Mouse (Mus musculus) embryonic facial prominence, embryonic 14.5 days (tissue): ENCODE measurements around the gene Tspoap1. TPM values are rescaled to one million over a fixed set of nuclear protein-coding genes. Genes with fewer than 3 reads are reported as not detected.

Experiments used
- ATAC-seq: fragments of 200-750 bp; cut with Nextera tagmentation; 2 replicates; pipeline ENCODE4 v1.8.0; 2017; ENCODE audit warnings: low read depth, moderate number of reproducible peaks, moderate TSS enrichment
- DNase-seq: peaks from one replicate; pipeline ENCODE4 v3.0.0-alpha.2; 2015; ENCODE audit warnings: low spot score
- H3K27ac ChIP-seq: fragments of 300-500 bp; sonication (generic); replicated peaks from 2 replicates; pipeline ENCODE4 v1.5.1; 2014; ENCODE audit warnings: low read depth, mild to moderate bottlenecking, low read length, moderate library complexity
- H3K27me3 ChIP-seq: fragments of 300-500 bp; sonication (generic); replicated peaks from 2 replicates; pipeline ENCODE4 v1.6.1; 2014; ENCODE audit warnings: low read length; ENCODE audit not compliant: control insufficient read depth, insufficient read depth
- H3K36me3 ChIP-seq: fragments of 300-500 bp; sonication (generic); 2 replicates; pipeline ENCODE4 v1.6.1; 2014; ENCODE audit warnings: low read length, mixed read lengths; ENCODE audit not compliant: control insufficient read depth, insufficient read depth
- H3K4me1 ChIP-seq: fragments of 300-500 bp; sonication (generic); 2 replicates; pipeline ENCODE4 v1.6.1; 2014; ENCODE audit warnings: antibody characterized with exemption, low read length; ENCODE audit not compliant: control insufficient read depth, insufficient read depth
- H3K4me2 ChIP-seq: fragments of 300-500 bp; sonication (generic); 2 replicates; pipeline ENCODE4 v1.6.1; 2014; ENCODE audit warnings: low read depth, mild to moderate bottlenecking, low read length, moderate library complexity, mixed read lengths
- H3K4me3 ChIP-seq: fragments of 300-500 bp; sonication (generic); 2 replicates; pipeline ENCODE4 v1.5.1; 2014; ENCODE audit warnings: low read depth, mild to moderate bottlenecking, low read length
- H3K9ac ChIP-seq: fragments of 300-500 bp; sonication (generic); 2 replicates; pipeline ENCODE4 v1.6.1; 2014; ENCODE audit warnings: low read depth, mild to moderate bottlenecking, low read length, moderate library complexity, mixed read lengths
- H3K9me3 ChIP-seq: fragments of 300-500 bp; sonication (generic); 2 replicates; pipeline ENCODE4 v1.6.1; 2016; ENCODE audit warnings: low read length; ENCODE audit not compliant: control insufficient read depth
- WGBS: fragments of 180-500 bp; shearing (Covaris S2); extraction: QIAGEN DNeasy Blood & Tissue Kit; methylation state at CpG from one replicate; pipeline ENCODE4 v1.1.7; 2014; 5-methylcytosine and 5-hydroxymethylcytosine counted together
- polyA plus RNA-seq: library from polyadenylated mRNA; unstranded; fragments of >200 nt; fragmentation: Nextera tagmentation; extraction: Ambion mirVana; gene quantifications from 2 replicates; pipeline ENCODE4 v1.2.1, GENCODE M21; 2014

Gene Tspoap1
- polyA plus RNA-seq, 1 experiment from 2014 or later = 1.9 TPM

DNA sequence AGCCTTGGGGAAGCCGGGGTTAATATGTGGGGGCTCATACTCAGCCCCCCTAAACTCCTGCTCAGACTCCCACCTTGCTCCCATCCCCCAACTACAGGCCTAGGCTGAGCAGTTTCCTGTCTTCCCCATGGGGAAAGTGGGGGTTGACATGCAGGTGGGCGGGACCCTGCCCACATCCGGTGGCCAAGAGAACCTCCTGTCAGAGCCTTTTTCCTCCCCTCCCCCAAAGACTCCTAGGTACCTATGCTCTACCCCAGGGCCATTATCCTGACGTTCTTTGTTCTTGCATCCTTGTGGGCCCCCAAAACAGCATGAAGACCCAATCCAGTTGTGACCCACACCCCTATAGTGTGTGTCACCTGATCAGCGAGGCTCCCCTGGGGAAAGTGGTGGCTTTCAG, 5.7 kb upstream of the Tspoap1 start:
- Histone ChIP-seq H3K4me1 (no peaks in the 10 kb centered on the region), H3K27ac (no peak overlapping the region), H3K9ac (no peak overlapping the region), H3K9me3 (no peaks in the 10 kb centered on the region), H3K27me3 (peaks cover 4% of the 10 kb centered on the region), H3K4me2 (no peak overlapping the region), H3K4me3 (no peak overlapping the region), H3K36me3 (no peaks in the 10 kb centered on the region)
- no peak for DNase-seq
- ATAC-seq = no peak
- WGBS = 66% methylated on average over 5 of the region's 5 CpGs

DNA sequence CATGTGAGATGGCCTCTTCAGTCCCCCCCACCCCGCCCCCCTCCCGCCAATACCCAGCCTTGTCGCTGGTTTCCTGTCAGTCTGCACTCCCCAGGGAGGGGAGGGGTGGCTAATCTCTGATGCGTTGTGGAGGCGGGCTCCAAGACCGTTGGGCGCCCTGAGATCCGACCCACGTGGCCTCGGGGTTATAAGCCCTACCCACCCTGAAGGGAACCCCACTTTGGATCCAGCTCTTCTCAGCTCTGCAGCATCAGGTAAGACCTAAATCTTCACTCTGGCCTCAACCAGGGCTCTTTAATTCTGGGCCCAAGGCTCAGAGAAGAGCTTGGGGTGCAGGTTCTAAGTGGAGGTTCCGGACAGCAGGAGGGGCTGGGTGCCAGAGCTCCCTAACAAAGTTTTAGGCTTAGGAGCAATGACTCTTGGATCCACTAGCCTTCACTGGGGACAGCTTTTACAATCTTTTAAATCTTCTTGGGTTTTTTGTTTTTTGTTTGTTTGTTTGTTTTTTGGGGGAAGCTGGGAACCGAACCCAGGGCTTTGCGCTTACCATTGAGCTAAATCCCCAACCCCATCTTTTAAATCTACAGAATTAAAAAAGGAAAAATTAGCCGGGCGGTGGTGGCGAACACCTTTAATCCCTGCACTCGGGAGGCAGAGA, 4.9 kb upstream of the Tspoap1 start:
- Histone ChIP-seq H3K27me3 (peaks cover 13% of the 10 kb centered on the region), H3K27ac (no peak overlapping the region), H3K9ac (no peak overlapping the region), H3K4me3 (no peak overlapping the region), H3K4me1 (no peaks in the 10 kb centered on the region), H3K36me3 (no peaks in the 10 kb centered on the region), H3K9me3 (no peaks in the 10 kb centered on the region), H3K4me2 (no peak overlapping the region)
- 86% methylated on average over 14 of the region's 17 CpGs for WGBS
- DNase-seq (no peak), ATAC-seq (no peak)

DNA sequence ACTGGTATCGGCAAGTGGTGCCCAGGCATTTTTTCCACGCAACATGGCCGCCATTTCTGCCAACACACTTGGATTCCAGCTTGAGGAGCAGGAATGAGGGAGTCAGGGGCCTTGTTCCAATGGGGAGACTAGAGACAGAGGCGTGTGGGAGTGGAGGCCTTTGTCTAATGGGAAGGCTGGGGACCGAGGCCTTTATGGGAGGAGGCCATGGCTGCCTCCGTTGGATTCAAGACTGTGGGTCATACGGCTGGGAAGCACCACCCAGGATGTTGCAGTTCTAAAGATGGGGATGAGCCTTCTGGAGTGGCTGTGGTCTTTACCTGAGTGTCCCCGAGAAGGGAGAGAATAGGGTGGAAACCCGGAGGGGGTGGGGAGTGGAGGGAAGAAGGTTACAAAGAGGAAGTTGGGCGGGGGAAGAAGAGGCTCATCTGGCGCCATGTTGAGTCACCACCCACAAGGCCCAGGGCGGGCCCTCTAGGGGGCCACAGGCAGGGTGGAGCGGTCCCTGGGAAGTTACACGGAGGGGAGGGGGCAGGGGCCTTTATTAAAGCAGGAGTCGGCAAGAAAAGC, 4.0 kb upstream of the Tspoap1 start:
- Histone ChIP-seq H3K27ac (no peak overlapping the region), H3K4me2 (no peak overlapping the region), H3K9ac (no peak overlapping the region), H3K9me3 (no peaks in the 10 kb centered on the region), H3K36me3 (no peaks in the 10 kb centered on the region), H3K27me3 (peaks cover 21% of the 10 kb centered on the region), H3K4me1 (no peaks in the 10 kb centered on the region), H3K4me3 (no peak overlapping the region)
- DNase-seq (no peak), ATAC-seq (no peak)
- 88% methylated on average over 15 of the region's 15 CpGs for WGBS

DNA sequence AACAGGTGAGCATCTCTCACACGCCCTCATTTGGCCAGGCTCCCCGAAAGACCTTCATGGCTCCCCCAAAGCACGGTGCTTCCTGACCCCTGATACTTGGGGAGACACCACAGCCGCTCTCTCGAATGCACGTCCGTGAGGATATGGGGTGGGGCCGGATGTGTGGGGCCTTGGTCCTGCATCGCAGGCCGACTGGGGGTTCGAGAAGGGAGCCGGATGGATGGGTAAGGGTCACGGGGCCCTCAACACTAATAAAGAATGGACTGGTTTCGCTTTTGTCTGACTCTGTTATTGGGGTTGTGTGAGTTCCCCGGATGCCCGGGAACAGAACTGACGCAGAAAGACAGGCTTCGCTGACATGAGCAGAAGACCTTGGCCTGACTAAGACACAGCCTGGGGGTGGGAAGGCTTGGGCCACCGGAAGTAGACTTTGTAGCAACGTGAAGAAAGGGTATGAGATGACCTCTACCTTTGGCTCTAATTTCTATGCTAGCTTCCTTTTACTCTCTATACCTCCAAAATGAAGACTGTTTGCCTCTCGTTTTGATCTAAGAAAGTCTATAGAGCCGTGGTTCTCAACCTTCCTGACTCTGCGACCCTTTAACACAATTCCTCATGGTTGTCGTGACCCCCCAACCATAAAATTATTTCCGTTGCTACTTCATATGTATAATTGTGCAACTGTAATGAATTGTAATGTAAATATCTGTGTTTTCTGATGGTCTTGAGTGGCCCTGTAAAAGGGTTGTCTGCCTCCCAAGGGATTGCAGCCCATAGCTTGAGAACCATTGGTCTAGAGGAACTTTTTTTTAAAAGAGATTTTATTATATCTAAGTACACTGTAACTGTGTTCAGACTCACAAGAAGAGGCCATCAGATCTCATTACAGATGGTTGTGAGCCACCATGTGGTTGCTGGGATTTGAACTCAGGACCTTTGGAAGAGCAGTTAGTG, 3.1 kb upstream of the Tspoap1 start:
- Histone ChIP-seq H3K27ac (no peak overlapping the region), H3K4me3 (no peak overlapping the region), H3K4me1 (no peaks in the 10 kb centered on the region), H3K9ac (no peak overlapping the region), H3K9me3 (no peaks in the 10 kb centered on the region), H3K27me3 (peaks cover 31% of the 10 kb centered on the region), H3K36me3 (no peaks in the 10 kb centered on the region), H3K4me2 (no peak overlapping the region)
- 87% methylated on average over 25 of the region's 25 CpGs for whole genome bisulfite sequencing
- ATAC-seq (no peak), DNase-seq (no peak)

DNA sequence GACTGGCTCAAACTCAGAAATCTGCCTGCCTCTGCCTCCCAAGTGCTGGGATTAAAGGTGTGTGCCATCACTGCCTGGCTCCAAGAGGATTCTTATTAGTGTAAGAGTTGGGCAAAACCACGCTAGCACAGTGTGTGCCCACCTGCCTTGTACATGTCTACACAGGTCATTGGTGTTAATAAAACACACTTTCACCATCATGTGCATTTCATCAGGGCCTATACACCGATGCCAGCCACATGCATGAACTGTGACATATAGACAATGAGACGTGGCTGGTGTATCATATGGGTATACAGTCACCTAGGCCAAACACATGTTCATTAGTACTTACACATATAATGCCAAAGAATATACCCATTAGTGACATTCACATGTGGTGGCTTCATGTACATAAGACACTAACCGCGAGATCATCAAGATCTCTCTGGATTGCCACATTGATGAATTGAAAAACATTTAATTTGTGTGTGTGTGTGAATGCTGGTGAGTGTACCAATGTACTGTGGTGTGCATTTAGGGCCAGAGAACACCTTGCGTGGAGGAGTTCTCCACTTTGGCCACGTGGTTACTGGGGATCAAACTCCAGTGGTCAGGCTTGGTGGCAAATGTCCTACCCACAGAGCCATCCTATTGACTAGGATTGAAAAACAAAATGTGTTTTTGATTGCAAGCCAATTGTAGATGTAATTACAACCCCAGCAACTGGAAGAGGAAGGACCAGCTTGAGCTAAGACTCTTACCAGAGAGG, 2.0 kb upstream of the Tspoap1 start:
- Histone ChIP-seq H3K27me3 (peaks cover 41% of the 10 kb centered on the region), H3K36me3 (no peaks in the 10 kb centered on the region), H3K9ac (no peak overlapping the region), H3K9me3 (no peaks in the 10 kb centered on the region), H3K4me3 (no peak overlapping the region), H3K27ac (no peak overlapping the region), H3K4me2 (no peak overlapping the region), H3K4me1 (no peaks in the 10 kb centered on the region)
- 72% methylated on average over 7 of the region's 7 CpGs for WGBS
- ATAC-seq (no peak), DNase-seq (no peak)

DNA sequence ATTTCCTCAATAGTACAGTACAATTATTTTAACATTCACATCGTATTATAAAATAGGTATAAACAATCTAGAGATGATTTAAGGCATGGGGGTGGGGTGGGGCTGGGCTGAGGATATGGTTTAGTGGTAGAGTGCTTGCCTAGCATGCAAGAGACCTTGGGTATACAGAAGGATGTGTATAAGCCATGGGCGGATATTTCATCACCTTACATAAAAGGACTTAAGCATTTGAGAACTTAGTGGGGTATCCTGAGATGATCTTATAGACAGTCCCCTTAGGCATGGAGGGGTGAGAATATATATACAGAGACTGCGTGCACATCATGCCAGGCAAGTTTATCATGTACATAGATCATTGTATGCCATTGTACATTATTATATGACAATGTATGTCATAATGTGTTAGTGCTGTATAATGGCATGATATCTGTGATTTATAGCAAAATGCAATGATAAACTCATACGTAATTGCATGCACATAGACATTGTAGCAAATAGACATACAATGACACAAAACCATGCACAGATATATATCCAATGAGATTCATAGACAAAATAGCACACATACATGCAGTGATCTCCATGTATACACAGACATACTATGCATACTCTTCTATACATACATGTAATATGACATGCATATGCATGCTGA, 1.3 kb upstream of the Tspoap1 start:
- Histone ChIP-seq H3K9me3 (no peaks in the 10 kb centered on the region), H3K4me1 (peaks cover 7% of the 10 kb centered on the region; the same call in 1 of the 2 replicates), H3K27me3 (peaks cover 49% of the 10 kb centered on the region), H3K9ac (no peak overlapping the region), H3K27ac (no peak overlapping the region), H3K4me2 (no peak overlapping the region), H3K4me3 (no peak overlapping the region), H3K36me3 (no peaks in the 10 kb centered on the region)
- WGBS = 74% methylated on average over 4 of the region's 4 CpGs
- no peak for DNase-seq
- no peak for ATAC-seq

DNA sequence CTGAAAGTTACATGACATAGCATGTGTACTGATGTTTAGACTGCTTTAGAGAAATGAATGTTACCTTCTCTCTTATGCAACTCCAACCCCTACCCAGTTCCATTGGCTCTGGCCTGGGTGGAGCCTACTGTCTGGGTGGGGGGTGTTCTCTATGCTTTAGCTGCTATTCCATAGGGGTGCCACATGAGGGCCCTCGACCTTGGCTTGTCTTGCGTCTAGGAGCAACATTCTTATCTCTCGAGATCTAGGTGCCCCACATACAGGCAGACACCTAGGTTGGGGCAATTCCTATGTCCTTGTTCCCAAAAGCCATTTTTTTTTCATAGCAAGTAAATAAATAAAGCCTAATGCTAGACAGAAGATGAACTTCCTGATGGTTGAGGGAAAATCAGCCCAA, 734 bp upstream of the Tspoap1 start:
- DNase-seq = no peak
- no peaks in the 10 kb centered on the region for H3K36me3 ChIP-seq
- H3K4me1 ChIP-seq = peaks cover 7% of the 10 kb centered on the region
- peaks cover 54% of the 10 kb centered on the region for H3K27me3 ChIP-seq
- no peak overlapping the region for H3K4me3 ChIP-seq
- no peak overlapping the region for H3K4me2 ChIP-seq
- no peak for ATAC-seq
- no peak overlapping the region for H3K9ac ChIP-seq
- H3K9me3 ChIP-seq = no peaks in the 10 kb centered on the region
- 8% methylated on average over 3 of the region's 3 CpGs for WGBS
- no peak overlapping the region for H3K27ac ChIP-seq

DNA sequence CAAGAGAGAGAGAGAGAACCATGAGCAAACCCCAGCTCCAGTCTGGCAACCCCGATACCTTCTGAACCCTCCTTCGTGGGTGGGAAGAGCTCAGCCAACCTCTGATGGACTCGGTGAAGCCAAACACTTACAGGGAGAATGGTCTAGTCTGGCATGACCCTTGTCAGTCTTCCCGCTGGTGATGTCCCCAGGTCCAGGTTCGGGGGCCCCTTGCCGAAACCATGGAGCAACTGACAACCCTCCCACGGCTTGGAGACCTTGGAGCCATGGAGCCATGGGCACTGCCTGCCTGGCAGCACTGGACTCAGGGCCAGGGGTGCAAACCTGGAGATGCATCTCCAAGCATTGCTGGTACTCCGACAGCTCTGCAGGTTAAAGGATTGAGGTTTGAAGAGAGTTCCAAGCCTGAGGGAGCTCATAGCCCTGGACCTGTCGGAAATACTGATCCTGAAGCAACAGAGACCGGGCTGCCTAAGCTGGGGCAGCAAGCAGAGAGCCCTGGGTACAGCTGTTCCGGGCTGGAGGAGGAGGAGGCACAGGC, 910 bp downstream of the Tspoap1 start:
- Histone ChIP-seq H3K9me3 (no peaks in the 10 kb centered on the region), H3K4me3 (no peak overlapping the region), H3K27me3 (peaks cover 71% of the 10 kb centered on the region), H3K4me2 (no peak overlapping the region), H3K27ac (no peak overlapping the region), H3K36me3 (no peaks in the 10 kb centered on the region), H3K4me1 (peaks cover 7% of the 10 kb centered on the region), H3K9ac (no peak overlapping the region)
- ATAC-seq (no peak), DNase-seq (no peak)
- WGBS = 60% methylated on average over 11 of the region's 11 CpGs
